Mouse (Mus musculus) CH12.LX (cell line): ENCODE measurements around the gene Troap. TPM values are rescaled to one million over a fixed set of nuclear protein-coding genes. Genes with fewer than 3 reads are reported as not detected.

Experiments used
- DNase-seq: peaks from one replicate; pipeline ENCODE4 v3.0.0-alpha.2; 2013; ENCODE audit errors: extremely low read depth
- H3K27ac ChIP-seq: 2 replicates; pipeline ENCODE4 v1.5.1; 2012; ENCODE audit warnings: low read depth, mild to moderate bottlenecking, control low read depth, moderate library complexity; ENCODE audit not compliant: insufficient read depth
- H3K27me3 ChIP-seq: replicated peaks from 2 replicates; pipeline ENCODE3; 2012; ENCODE audit warnings: inconsistent platforms
- H3K36me3 ChIP-seq, 2 experiments: replicated peaks in 1 of 2; 2 replicates each; pipeline versions ENCODE3 to v1.6.1; 2012; ENCODE audit warnings: inconsistent platforms in 1 of 2, low read length in 1 of 2, mild to moderate bottlenecking in 1 of 2, mixed read lengths in 1 of 2, moderate library complexity in 1 of 2; ENCODE audit not compliant: control insufficient read depth in 1 of 2, insufficient read depth in 1 of 2
- H3K4me1 ChIP-seq, 2 experiments: 2 replicates each; pipeline ENCODE4 v1.6.1; 2012; ENCODE audit warnings: inconsistent platforms in 1 of 2, moderate library complexity in 1 of 2; ENCODE audit not compliant: insufficient read depth in 2 of 2, control insufficient read depth in 1 of 2
- H3K4me2 ChIP-seq: 2 replicates; pipeline ENCODE4 v1.6.1; 2012; ENCODE audit warnings: low read depth, mild to moderate bottlenecking, control low read depth; ENCODE audit not compliant: poor library complexity, insufficient read depth, severe bottlenecking
- H3K4me3 ChIP-seq, 3 experiments: fragments of 150-350 bp in 1 of 3; sonication (generic) in 1 of 3; replicated peaks in 1 of 3; 2 replicates each; pipeline versions ENCODE3 to v1.5.1; 2011 to 2012; ENCODE audit warnings: low read depth in 2 of 3, low read length in 2 of 3, mild to moderate bottlenecking in 2 of 3, moderate library complexity in 2 of 3, control low read depth in 1 of 3, improper control_type of control experiment in 1 of 3, inconsistent platforms in 1 of 3, mixed read lengths in 1 of 3; ENCODE audit not compliant: poor library complexity in 1 of 3
- H3K79me2 ChIP-seq: replicated peaks from 2 replicates; pipeline ENCODE4 v1.6.1; 2012; ENCODE audit warnings: mild to moderate bottlenecking, moderate library complexity; ENCODE audit not compliant: control insufficient read depth, poor library complexity, insufficient read depth, severe bottlenecking; ENCODE audit errors: extremely low read depth
- H3K9ac ChIP-seq: 2 replicates; pipeline ENCODE4 v1.6.1; 2012; ENCODE audit warnings: low read depth, mild to moderate bottlenecking, control low read depth, moderate library complexity; ENCODE audit not compliant: insufficient read depth
- H3K9me3 ChIP-seq: replicated peaks from 2 replicates; pipeline ENCODE3; 2012; ENCODE audit warnings: low read length, inconsistent platforms, mixed read lengths
- CHD1 ChIP-seq: IDR thresholded peaks from 2 replicates; pipeline ENCODE4 v1.6.1; 2012; ENCODE audit warnings: low read depth, low read length, improper control_type of control experiment, inconsistent platforms
- E2F4 ChIP-seq: IDR thresholded peaks from 2 replicates; pipeline ENCODE4 v1.6.1; 2011; ENCODE audit warnings: low read depth, low read length, improper control_type of control experiment; ENCODE audit not compliant: insufficient replicate concordance
- EP300 ChIP-seq: IDR thresholded peaks from 2 replicates; pipeline ENCODE4 v1.6.1; 2011; ENCODE audit warnings: low read length, improper control_type of control experiment
- GABPA ChIP-seq: IDR thresholded peaks from 2 replicates; pipeline ENCODE4 v1.6.1; 2012; ENCODE audit warnings: low read depth, low read length, improper control_type of control experiment, inconsistent platforms; ENCODE audit not compliant: insufficient replicate concordance
- HCFC1 ChIP-seq: IDR thresholded peaks from 2 replicates; pipeline ENCODE4 v1.6.1; 2012; ENCODE audit warnings: low read depth, mild to moderate bottlenecking, inconsistent platforms, low read length, improper control_type of control experiment
- IRF4 ChIP-seq: IDR thresholded peaks from 2 replicates; pipeline ENCODE4 v1.6.1; 2014; ENCODE audit warnings: low read depth, mild to moderate bottlenecking, inconsistent platforms, low read length, improper control_type of control experiment
- JUN ChIP-seq: IDR thresholded peaks from 2 replicates; pipeline ENCODE4 v1.6.1; 2011; ENCODE audit warnings: low read depth, mild to moderate bottlenecking, low read length, improper control_type of control experiment, moderate library complexity; ENCODE audit not compliant: insufficient read depth
- JUND ChIP-seq: conservative IDR thresholded peaks from 2 replicates; pipeline ENCODE4 v1.6.1; 2011; ENCODE audit warnings: low read depth, low read length, improper control_type of control experiment
- MAZ ChIP-seq: IDR thresholded peaks from 2 replicates; pipeline ENCODE4 v1.6.1; 2012; ENCODE audit warnings: low read depth, mild to moderate bottlenecking, inconsistent platforms, low read length, improper control_type of control experiment, moderate library complexity
- MYC ChIP-seq: IDR thresholded peaks from 2 replicates; pipeline ENCODE4 v1.6.1; 2011; ENCODE audit warnings: low read depth, mild to moderate bottlenecking, improper control_type of control experiment, low read length
- NELFE ChIP-seq: IDR thresholded peaks from 2 replicates; pipeline ENCODE4 v1.6.1; 2011; ENCODE audit warnings: low read depth, low read length, improper control_type of control experiment
- POLR2A ChIP-seq: IDR thresholded peaks from 2 replicates; pipeline ENCODE4 v1.6.1; 2011; ENCODE audit warnings: low read depth, mild to moderate bottlenecking, improper control_type of control experiment, low read length
- POLR2AphosphoS2 ChIP-seq: IDR thresholded peaks from 2 replicates; pipeline ENCODE4 v1.6.1; 2011; ENCODE audit warnings: low read depth, low read length, improper control_type of control experiment
- RAD21 ChIP-seq: IDR thresholded peaks from 2 replicates; pipeline ENCODE4 v1.6.1; 2011; ENCODE audit warnings: low read depth, mild to moderate bottlenecking, low read length, improper control_type of control experiment, moderate library complexity
- RCOR1 ChIP-seq: conservative IDR thresholded peaks from 2 replicates; pipeline ENCODE4 v1.6.1; 2012; ENCODE audit warnings: low read depth, mild to moderate bottlenecking, inconsistent platforms, low read length, improper control_type of control experiment
- TCF12 ChIP-seq: IDR thresholded peaks from 2 replicates; pipeline ENCODE4 v1.6.1; 2014; ENCODE audit warnings: low read depth, mild to moderate bottlenecking, inconsistent platforms, low read length, improper control_type of control experiment
- USF1 ChIP-seq: IDR thresholded peaks from 2 replicates; pipeline ENCODE4 v1.6.1; 2014; ENCODE audit warnings: low read depth, mild to moderate bottlenecking, inconsistent platforms, low read length, improper control_type of control experiment
- ZNF384 ChIP-seq: IDR thresholded peaks from 2 replicates; pipeline ENCODE4 v1.6.1; 2012; ENCODE audit warnings: low read depth, low read length, improper control_type of control experiment, inconsistent platforms
- dilution Hi-C: fragments of 300-500 bp; cut with MboI; formaldehyde crosslinking; loops from 2 replicates; pipeline ENCODE4 v1.14.3; 2020; ENCODE audit warnings: low sequenced_read_pairs; ENCODE audit not compliant: extremely low pct_unique_long_range_greater_than_20kb, extremely low pct_ligation_motif_present
- in situ Hi-C: fragments of 300-500 bp; cut with MboI; formaldehyde crosslinking; loops from 3 replicates; pipeline ENCODE4 v1.14.3; 2019; ENCODE audit warnings: low sequenced_read_pairs, low pct_ligation_motif_present, low pct_unique_long_range_greater_than_20kb, mixed read lengths
- polyA plus RNA-seq: library from polyadenylated mRNA; unstranded; fragments of >175 nt; gene quantifications from 2 replicates; pipeline ENCODE4 v1.2.1, GENCODE M21; 2012; ENCODE audit warnings: low read depth; ENCODE audit not compliant: insufficient read length
- total RNA-seq, 2 experiments: library from RNA; depleted of rRNA; stranded (reverse); fragments of 300-350 nt in 1 of 2; fragments of >200 nt in 1 of 2; gene quantifications; 2 replicates each; pipeline ENCODE4 v1.2.3; 2012 to 2014

The Troap gene
- total and polyA plus RNA-seq, 3 experiments: 17.8 to 74.2 (median 19.2) TPM

DNA sequence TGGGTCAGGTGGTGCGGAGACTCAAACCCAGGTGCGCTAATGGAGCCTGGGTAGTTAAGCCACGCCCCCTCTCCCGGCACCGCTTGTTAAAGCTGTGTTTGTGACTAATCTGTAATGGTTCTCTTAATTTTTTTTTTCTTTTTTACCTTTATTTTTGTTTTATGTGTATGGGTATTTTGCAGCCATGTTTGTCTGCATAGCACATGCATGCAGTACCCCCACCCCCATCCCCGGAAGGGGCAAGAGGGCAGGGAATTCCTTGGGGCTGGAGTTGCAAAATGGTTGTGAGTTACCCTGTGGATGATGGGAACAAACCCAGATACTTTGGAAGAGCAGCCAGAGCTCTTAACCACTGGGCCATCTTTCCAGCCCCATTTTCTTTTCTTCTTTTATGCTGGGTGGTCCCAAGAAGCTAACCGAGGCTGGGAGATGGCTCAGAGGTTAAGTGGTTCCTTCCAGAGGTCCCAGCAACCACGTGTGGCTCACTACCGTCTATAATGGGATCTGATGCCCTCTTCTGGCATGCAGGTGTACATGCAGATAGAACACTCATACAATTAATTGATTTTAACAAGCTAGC is 39.1 kb downstream of the Troap start (continued):
- TF ChIP-seq POLR2A: no peak; the same call in 1 of the 2 replicates
- TF ChIP-seq HCFC1: no peak
- TF ChIP-seq CHD1: no peak
- TF ChIP-seq USF1: peak; percentile 21; the same call in 1 of the 2 replicates
- TF ChIP-seq JUN: no peak
- TF ChIP-seq EP300: no peak
- no peak for TF ChIP-seq GABPA

DNA sequence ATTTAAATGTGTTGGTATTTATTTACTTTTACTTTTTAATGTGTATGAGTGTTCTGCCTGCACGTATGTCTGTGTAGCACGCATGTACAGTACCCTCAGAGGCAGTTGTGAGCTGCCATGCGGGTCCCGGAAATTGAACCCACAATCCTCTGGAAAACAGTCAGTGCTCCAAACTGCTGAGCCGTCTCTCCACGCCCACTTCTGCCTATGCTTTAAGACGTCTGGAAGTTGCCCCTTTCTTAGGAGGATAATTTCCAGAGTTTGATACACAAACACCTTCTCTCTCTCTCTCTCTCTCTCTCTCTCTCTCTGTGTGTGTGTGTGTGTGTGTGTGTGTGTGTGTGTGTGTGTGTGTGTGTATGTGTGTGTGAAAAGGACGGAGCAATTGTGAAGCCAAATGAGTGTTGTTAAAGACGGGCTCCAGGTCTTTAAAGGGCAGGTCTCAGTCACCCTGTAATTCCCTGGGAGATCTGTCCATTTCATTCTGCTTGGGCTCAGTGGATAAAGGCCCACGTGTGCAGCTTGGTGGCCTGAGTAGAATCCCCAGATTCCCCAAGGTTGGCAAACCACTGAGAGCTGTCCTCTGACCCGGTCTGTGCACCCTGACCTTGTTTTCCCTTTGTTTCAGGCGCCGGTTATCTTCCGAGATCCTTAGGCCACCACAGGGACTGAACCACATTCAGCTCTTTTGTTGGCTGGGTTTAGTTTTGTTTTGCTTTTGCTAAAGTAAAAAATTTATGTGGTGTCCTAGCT is 40.1 kb downstream of the Troap start:
- H3K79me2 ChIP-seq: no peaks in the 10 kb centered on the region
- H3K27me3 ChIP-seq: no peaks in the 10 kb centered on the region
- in situ Hi-C loops: no loop called here
- H3K27ac ChIP-seq: no peak overlapping the region
- H3K4me1 ChIP-seq: peaks cover 0 to 17% of the 10 kb centered on the region in 2 experiments; a peak in 2 of 4 replicates
- H3K9ac ChIP-seq: no peak overlapping the region
- dilution Hi-C loops: no loop called here
- no peak for DNase-seq
- no peaks in the 10 kb centered on the region for H3K9me3 ChIP-seq
- no peaks in the 10 kb centered on the region for H3K36me3 ChIP-seq
- H3K4me2 ChIP-seq: no peak overlapping the region
- H3K4me3 ChIP-seq: no peak overlapping the region
- TF ChIP-seq USF1 (no peak), JUND (no peak), POLR2AphosphoS2 (no peak), IRF4 (no peak), RCOR1 (no peak), ZNF384 (no peak), HCFC1 (no peak), TCF12 (no peak)

DNA sequence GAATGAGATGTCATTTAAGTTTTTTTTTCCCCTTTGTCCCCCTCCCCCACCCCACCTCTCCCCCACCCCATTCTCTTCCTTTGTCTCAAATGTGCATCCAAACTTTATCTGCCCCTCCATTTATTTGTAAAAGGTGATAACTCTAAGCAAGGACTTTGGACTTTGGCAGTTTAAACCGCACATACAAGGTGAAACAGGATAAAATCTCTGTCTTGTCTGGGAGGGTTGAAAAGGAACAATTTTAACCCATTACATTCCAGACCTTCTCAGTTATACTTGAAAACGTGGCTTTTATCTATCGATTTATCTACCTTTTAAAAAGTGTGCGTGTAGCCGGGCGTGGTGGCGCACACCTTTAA is 40.7 kb downstream of the Troap start:
- TF ChIP-seq RAD21 (no peak), JUN (no peak), E2F4 (no peak), MYC (no peak), NELFE (no peak), MAZ (no peak)
- no peak overlapping the region for H3K4me3 ChIP-seq

More for the DNA sequence above, 40.7 kb downstream of the Troap start:
- no peak for DNase-seq
- Histone ChIP-seq H3K4me1 (peaks cover 0 to 17% of the 10 kb centered on the region in 2 experiments; a peak in 2 of 4 replicates), H3K4me2 (no peak overlapping the region), H3K27me3 (no peaks in the 10 kb centered on the region), H3K79me2 (no peaks in the 10 kb centered on the region), H3K27ac (no peak overlapping the region), H3K9ac (no peak overlapping the region), H3K9me3 (no peaks in the 10 kb centered on the region), H3K36me3 (no peaks in the 10 kb centered on the region)
- dilution Hi-C loops: no loop called here
- in situ Hi-C loops: no loop called here
